Mouse (Mus musculus) E14TG2a.4 (cell line): ENCODE results near the gene Tgfb1.

ENCODE experiments used
- CTCF ChIP-seq: conservative IDR thresholded peaks from 2 replicates; pipeline ENCODE4 v1.5.1; 2014; ENCODE audit warnings: low read length
- NANOG ChIP-seq: IDR thresholded peaks from 2 replicates; pipeline ENCODE4 v1.6.1; 2014; ENCODE audit warnings: borderline replicate concordance, low read length, mixed read lengths

DNA sequence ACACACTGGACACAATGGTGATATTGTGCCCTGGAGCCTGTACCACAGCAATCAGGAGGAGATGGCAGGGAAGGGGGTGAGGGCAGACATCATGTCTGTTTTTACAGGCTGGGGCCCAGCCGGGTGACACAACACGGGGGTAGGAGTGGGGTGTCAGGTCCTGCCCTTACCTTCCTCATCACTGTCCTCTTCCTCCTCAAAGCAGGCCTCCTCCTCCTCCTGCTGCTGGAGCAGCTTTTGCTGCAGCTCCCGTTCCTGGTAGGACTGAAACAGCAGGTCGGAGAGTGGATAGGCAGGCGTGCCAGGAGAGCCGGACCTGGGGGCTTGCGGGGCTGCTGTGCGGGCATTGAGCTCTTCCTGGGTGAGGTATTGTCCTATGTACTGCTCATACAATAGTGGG, 27.8 kb downstream of the Tgfb1 start:
- TF ChIP-seq CTCF (no peak), NANOG (no peak)
